Mouse (Mus musculus): ENCODE results near the gene Gspt1.
"Not testable (repeated sequence)": the region's sequence is repeated elsewhere in the genome, so short reads cannot be mapped to it uniquely, and the experiment has no call there.

The Gspt1 gene

DNA sequence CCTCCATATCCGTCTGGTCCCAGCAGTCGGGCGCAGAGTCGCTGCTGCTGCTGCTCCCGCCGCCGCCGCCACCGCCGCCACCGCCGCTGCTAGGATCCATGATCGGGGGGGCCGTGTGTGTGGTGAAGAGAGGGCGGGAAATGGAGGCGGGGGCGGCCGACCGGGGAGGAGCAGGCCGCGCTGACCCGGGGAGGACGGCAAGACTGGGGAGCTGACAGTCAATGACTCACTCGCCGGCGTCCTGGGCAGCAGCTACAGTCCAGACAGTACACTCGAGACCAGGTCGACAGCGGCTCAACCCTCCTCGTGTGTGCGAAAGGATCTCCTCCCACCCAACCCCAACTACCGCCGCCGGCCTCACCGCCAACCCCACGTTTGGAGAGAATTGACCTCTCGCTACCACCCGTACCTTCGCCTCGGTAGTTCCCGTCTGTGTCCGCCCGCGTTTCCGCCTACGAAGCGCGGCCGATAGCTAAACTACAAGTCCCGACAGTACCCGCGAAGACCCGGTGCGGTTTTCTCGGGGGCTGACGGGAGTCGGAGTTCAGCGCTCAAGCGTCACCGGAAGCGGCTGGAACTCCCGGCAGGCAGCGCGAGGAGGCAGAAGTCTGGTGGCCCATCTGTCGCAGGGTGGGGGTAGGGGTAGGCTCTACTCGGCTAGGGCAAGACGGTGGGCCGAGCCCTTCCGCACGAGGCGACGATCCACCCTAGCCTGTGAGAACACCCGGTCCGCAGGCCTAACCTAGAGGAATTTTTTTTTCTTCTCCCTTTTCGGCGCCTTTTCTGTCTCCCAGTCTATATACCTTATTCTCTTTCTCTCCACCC lies at the start of gene Gspt1:
Gene Gspt1, minus strand, starts transcription at position 428 of the 825 bp plus-strand sequence.
- peak; percentile 99 for DNase-seq (ENCODE audit: inconsistent age in 2 of 2, low spot score in 1 of 2)

DNA sequence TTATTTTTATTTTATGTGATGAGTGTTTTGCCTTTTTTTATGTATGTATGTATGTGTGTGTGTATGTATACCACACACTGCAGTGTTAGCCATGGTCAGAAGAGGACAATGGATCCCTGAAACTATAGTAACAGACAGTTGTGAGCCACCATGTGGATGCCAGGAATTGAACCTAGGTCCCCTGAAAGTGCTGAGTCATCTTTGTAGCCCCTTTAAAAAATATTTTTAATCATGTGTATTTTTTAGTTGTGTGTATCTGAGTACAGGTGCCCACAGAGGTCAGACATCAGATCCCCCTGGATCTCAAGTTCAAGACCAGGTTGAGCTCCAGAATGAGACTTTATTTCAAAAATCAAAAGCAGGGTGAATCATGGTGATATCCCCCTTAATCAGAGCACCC lies 49.6 kb upstream of the Gspt1 start:
- no peak for DNase-seq (ENCODE audit: inconsistent age in 2 of 2, low spot score in 1 of 2)

DNA sequence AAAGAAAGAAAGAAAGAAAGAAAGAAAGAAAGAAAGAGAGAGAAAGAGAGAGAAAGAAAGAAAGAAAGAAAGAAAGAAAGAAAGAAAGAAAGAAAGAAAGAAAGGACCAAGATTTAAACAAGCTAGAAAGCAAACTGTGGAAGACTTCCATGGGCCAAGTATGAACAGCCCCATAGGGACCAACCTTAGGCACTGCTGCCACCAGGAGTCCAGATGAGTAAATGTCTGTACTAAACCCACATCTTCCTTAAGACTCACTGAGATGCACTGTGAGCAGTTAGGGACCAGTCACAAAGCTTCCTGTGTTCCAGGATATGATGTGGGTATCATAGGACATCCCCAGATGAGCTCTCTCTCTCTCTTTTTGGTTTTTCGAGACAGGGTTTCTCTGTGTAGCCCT lies 43.6 kb upstream of the Gspt1 start:
- DNase-seq (ENCODE audit: inconsistent age in 2 of 2, low spot score in 1 of 2): peak; percentile 27 to 66

DNA sequence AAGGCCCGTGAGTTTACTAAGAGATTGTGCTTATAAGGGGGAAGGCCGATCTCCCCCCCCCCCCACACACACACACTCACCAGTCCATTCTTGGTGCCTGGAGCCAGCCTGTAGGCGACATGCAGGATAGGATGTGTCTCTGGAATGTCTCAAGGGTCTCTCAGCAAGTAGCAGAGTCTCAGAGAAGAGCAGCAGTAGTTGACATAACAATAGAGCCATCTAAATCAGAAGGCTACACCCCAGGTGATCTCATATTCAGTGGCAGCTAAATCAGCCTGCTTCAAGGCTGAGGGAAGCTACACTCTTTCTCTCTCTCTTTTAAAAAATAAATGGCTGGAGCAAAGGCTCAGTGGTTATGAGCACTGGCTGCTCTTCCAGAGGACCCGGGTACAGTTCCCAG lies 41.5 kb upstream of the Gspt1 start:
- DNase-seq (ENCODE audit: inconsistent age in 2 of 2, low spot score in 1 of 2): not testable (repeated sequence)

DNA sequence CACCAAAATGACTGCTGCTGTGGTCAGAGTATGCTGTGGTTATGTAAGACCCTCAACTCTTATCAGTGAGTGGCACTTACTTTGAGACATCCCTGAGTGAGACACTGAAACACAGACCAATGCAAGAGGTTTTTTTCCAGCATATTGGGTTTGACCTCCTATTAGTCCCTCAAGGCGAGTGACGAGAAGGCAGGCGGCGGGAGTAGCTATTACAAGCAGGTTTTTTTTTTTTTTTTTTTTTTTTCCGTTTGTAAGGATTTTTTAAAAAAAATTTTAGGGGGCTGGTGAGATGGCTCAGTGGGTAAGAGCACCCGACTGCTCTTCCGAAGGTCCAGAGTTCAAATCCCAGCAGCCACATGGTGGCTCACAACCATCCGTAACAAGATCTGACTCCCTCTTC lies 34.7 kb upstream of the Gspt1 start:
- not testable (repeated sequence) for DNase-seq (ENCODE audit: inconsistent age in 2 of 2, low spot score in 1 of 2)

DNA sequence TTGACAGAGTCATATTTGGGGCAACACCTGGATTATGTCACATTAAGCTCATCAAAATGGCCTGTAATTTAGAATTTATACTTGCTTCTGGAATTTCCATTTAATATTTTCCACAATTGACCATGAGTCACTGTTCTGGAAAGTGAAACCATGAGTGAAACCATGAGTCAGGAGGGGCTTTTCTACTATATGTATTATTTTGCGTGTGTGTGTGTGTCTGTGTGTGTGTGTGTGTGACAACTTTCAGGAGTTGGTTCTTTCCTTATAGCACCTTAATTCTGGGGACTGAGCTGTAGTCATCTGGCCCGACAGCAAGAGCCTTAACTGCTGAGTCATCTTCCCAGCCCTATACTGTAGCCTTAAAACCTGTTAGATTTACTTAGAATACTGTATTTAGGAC lies 31.8 kb upstream of the Gspt1 start:
- DNase-seq (ENCODE audit: inconsistent age in 2 of 2, low spot score in 1 of 2): no peak

DNA sequence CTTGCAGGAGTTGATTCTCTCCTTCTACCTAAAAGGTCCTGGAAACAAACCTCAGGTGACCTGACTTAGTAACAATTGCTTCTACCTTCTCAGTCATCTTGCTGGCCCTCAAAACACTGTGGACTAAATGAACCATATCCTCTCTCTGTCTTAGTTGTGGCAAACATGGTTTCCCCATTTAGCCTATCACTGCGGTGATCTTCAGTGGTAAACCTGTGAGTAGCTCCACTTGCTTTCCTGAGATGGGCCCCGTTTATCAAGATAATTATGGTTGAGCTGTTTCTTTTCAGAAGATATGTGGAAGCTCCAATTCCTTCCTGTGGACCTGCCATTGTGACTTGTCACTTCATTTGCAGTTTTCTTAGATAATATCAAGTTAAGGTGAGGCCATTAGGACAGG lies 30.8 kb upstream of the Gspt1 start:
- DNase-seq (ENCODE audit: inconsistent age in 2 of 2, low spot score in 1 of 2): no peak

DNA sequence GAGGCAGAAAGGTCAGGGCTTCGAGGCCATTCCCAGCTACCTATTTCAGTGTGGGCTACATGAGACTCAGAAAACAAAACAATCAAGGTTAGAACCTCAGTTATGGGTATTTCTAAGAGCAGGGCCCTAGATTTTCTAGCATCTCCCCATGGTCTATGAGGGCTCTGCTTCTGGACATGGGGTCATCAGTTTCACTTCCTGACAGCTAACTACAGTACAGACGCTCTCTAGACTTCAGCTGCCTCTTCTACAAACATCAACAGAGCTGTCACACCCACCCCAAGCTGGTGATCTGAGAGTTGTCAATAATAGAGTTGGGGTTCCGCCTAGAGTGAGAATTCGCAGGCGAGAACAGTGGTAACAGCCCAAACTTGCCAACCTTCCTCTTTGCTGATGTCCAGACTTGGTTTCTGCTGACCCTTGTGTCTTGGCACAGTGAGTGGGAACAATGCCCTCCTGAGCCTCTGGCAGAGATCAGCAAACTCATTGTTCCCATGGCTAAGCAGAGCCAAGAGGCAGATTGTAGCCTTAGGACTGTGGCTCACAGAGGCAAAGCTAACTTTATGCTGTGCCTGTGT lies 28.6 kb upstream of the Gspt1 start:
- DNase-seq (ENCODE audit: inconsistent age in 2 of 2, low spot score in 1 of 2): no peak

DNA sequence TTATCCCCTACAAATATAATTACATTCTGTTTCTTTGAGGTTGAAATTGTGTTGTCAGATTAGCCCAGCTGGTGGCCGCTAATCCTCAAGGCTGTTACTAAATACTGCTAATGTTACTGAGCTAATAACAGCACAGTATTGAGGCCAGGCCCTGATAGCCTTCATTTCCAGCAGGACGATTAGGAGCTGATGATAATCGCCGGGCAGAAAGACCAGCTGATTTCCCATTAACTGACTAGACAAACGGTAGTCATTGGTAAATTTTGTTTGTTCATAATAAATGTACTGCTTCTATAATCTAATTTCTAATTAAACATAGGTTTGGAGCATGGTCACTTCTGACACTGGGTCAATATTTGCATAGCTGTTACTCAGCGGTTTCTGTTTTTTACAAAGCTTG lies 24.7 kb upstream of the Gspt1 start:
- DNase-seq (ENCODE audit: inconsistent age in 2 of 2, low spot score in 1 of 2): no peak

DNA sequence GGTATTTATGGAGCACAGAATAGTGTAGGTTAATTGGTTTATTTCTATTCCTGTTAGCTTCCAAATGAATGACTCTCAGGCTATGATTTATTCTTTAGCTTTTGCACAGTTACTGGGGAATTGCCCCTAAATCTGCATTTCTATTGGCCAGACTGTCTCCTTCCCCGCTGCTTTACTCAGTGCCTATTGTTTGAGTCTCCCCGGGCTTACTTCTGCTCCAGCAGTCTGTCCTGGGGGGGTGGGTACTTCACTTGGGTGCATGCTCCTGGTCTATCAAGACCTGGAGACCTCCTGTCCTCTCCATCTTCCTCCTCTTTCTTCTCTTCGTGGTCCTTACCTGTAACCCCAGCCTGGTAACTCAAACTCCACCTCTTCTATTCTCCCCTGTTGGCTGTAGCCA lies 22.8 kb upstream of the Gspt1 start:
- DNase-seq (ENCODE audit: inconsistent age in 2 of 2, low spot score in 1 of 2): no peak

DNA sequence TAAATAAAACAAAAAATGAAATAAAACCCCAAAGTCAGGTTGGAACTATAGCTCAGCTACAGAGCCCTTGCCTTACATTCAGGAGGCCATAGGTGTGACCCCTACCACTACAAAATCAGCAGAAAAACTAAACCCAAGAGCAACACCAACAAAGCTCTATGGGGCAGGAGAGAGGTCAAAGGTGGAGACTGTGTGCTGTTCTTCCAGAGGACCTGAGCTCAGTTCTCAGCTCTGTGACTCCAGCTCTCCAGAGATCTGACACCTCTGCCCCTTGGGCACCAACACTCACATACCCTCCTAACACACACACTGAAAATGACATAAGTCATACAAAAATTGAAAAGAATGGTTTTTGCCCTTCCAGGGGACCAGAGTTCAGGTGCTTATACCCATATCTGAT lies 16.9 kb upstream of the Gspt1 start:
- DNase-seq (ENCODE audit: inconsistent age in 2 of 2, low spot score in 1 of 2): no peak

DNA sequence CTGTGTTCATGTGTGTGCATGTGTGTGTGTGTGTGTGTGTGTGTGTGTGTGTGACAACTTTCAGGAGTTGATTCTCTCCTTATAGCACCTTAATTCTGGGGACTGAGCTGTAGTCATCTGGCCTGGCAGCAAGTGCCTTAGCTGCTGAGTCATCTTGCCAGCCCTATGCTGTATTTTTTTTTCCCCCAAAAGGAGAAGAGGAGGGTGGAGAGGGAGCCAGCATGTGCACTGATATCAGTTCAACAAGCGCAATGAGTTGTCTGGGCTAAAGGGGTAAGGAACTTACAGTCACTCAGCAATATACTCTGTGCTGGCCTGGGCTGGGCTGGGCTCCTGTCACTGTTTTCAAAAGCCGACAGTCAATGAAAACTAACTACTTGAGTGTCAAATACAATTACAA lies 16.5 kb upstream of the Gspt1 start:
- DNase-seq (ENCODE audit: inconsistent age in 2 of 2, low spot score in 1 of 2): peak; percentile 25 to 34

DNA sequence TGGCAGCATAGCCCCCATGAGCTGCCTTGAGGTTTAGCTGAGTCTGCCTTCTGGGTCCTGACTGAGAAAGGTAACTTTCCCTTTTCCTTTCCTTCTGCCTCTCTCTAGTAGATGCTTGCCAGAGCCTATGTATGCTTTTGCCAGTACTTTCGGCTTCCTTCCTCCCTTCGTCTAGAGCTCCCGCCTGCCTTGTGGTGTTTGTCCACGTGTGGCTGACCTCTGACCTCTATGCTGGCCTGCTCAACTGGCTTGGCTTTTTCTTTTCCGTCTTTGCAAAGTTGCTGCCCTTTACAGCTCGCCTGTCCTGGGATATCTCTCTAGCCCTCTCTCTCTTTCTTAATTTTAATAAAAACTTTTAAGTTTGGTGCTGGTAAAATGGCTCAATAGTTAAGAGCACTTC lies 15.7 kb upstream of the Gspt1 start:
- DNase-seq (ENCODE audit: inconsistent age in 2 of 2, low spot score in 1 of 2): no peak

DNA sequence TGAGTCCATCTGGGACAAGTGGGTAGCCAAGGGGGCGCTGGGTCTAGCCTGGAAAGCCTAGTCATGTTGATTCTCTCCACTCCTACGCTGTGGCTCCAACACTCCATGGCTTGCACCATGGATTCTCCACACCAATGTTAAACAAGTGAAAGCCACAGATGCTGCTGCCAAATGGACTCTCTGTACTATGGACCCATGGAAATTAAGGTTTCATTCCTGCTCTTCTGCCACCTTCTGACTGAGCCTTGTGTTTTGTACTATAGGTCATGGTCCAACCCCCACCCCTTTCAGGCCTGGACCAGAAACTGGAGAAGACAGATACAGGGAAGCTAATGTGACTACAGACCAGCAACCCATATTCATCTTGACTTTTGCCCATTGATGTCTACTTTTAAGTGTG lies 12.4 kb upstream of the Gspt1 start:
- no peak for DNase-seq (ENCODE audit: inconsistent age in 2 of 2, low spot score in 1 of 2)

DNA sequence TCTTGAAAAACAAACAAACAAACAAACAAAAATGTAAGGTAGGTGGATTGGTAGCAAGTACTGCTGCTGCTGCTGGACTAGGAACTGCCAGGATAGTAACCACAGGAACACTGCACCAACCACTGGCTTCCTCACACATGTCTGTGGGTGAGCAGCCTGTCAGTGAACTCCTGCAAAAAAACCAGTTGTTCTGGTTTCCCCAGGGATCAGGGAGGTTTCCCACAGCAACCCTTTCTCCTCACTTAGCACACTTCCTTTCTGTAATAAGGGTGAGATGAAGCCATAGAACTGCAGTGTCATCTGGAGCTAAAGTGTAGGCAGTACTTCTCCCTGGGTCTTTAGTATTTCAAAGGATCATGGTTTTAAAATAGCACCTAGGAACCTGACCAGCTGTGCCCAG lies 9.1 kb upstream of the Gspt1 start:
- DNase-seq (ENCODE audit: inconsistent age in 2 of 2, low spot score in 1 of 2): no peak

DNA sequence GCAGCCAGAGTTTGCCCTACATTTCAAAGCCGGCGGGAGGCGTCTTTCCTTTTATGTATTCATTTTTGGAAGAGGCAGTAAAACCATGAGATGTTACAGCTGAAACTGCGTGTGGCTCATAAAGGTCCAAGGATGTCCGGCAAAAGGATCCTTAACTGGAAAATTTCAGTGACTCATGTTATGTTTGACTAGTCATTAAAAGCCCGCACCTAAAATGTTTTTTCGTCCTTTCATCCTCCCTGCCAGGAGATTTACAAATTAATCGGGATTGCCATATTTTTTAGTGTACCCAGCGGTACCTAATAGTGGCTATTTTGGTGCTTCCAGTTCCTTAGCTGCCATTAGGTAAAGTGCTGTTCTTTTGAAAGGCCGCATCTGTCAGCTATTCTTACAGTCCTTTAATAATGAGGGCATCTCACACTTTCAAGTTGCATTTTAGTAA lies 619 bp upstream of the Gspt1 start:
- DNase-seq (ENCODE audit: inconsistent age in 2 of 2, low spot score in 1 of 2): no peak

DNA sequence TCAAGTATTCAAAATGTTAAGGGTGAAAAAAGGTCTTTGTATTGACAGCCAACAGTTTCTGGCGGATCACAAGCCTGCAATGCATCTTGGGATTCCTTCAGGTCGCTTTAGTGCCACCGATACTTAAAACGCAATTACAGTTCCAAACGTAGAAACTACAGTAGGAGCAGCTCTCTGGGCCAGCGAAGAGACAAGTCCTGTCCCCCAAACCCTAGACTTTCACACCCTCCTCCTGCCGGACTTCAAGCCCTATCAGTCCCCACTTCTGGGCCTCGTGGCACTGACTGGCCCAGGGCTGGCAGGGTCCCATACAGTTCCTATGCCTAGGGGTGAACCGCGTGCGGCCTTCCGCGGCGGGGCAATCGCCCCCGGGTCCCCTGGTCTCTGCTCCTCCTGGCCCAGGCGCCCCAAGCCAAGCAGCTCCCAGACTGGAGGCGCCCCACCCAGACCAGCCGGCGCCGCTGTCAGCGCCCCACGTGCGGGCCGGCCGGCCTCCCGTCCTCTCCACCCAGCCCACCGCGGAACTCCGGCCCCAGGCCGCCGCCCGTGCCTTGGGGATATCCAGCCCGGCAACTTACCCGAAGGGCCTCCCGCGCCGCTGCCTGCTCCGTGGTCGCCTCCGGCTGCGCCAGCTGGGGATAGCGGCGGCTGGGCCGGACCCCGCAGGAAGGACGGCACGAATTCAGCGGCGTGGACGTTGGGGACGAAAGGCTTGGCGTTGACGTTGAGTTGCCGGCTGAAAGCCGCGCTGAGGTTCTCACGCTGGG lies 877 bp downstream of the Gspt1 start:
- peak; percentile 71 to 91 for DNase-seq (ENCODE audit: inconsistent age in 2 of 2, low spot score in 1 of 2)

DNA sequence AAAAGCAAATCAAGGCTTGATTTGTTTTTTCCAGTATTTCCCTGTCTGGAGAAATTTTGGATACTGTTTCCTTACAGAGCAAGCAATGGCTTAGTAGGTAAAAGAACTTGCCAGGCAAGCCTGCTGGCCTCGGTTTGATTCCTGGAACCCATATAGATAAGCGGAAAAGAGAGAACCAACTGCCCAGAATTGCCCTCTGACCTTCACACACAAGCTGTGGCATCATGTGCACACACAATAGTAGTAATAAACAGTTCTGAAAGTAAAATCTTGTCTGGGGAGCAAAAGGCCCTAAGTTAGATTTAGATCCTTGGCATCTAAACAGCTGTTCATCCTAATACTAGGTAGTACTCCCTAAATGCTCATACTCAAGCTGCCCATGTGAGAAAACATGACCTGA lies 6.3 kb downstream of the Gspt1 start:
- peak in 1 of 2 experiments; percentile 76 for DNase-seq (ENCODE audit: inconsistent age in 2 of 2, low spot score in 1 of 2)

DNA sequence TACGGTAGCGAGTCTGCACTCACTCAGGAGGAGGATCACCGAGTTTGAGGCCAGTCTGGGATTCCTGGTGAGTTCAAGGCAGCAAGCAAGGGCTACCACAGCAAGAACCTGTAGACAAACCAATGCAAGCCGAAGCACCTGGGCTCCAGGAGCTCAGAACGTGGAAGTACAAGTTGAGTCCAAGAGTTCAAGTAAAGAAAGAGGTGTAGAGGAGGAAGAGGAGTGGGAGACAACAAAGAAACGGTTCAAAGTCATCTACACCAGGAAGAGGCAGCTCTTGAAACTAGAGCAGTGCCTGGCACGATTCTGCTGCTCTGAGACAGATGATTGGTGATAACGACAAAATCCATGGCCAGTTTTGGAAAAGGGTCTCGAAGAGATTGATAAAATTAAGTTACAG lies 8.4 kb downstream of the Gspt1 start:
- DNase-seq (ENCODE audit: inconsistent age in 2 of 2, low spot score in 1 of 2): no peak

DNA sequence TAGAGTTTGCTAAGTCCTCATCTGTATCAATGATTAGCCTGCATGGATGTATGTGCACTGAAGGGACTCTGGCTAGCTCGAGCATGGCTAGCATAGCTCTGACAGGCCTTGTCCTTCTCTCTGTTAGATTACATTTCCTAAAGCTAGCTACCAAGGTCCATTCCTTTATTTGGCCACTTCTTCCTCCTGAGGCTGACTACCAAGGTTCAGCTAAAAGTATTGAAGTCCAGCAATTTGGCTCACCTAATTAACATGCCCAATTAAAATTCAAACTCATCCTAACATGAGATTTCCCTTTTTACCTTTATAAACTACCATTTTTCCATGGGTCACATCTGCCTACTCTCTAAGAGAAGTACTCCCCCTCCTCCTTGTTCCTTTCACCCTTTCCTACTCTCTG lies 11.7 kb downstream of the Gspt1 start:
- DNase-seq (ENCODE audit: inconsistent age in 2 of 2, low spot score in 1 of 2): peak in 1 of 2 experiments; percentile 61

DNA sequence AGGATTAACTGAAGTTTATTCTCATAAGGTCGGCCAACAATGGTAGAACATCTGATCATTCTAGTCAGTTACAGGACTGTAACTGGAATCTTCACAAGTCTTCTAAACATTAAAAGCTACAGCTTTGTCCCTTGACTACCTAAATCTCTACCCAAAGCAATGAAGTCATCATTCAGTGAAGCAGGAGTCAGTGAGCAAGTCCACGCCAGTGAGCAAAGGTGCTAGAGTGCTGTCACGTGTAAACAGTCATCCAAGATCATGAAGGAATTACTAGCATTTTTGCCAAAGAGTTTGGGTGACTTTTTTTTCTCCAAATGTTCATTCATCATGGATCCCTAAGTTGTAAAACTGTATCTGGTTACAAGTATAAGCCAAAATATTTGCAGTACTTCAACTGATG lies 36.3 kb downstream of the Gspt1 start:
- peak in 1 of 2 experiments; percentile 16 for DNase-seq (ENCODE audit: inconsistent age in 2 of 2, low spot score in 1 of 2)
